Mouse (Mus musculus) thymus, adult 2 months (tissue): ENCODE results near the gene Trim8.

Experiments
- CTCF ChIP-seq: fragments of 200-500 bp; IDR thresholded peaks from 2 replicates; pipeline ENCODE4 v1.5.1; 2012; ENCODE audit warnings: mild to moderate bottlenecking, control low read depth, low read length, moderate library complexity, borderline replicate concordance; ENCODE audit not compliant: control insufficient read depth, poor library complexity, insufficient read depth; ENCODE audit errors: extremely low read depth
- POLR2A ChIP-seq: fragments of 200-500 bp; IDR thresholded peaks from 2 replicates; pipeline ENCODE4 v1.6.1; 2012; ENCODE audit warnings: mild to moderate bottlenecking, low read length, control low read depth, moderate library complexity; ENCODE audit not compliant: control insufficient read depth, poor library complexity, insufficient read depth; ENCODE audit errors: extremely low read depth

DNA sequence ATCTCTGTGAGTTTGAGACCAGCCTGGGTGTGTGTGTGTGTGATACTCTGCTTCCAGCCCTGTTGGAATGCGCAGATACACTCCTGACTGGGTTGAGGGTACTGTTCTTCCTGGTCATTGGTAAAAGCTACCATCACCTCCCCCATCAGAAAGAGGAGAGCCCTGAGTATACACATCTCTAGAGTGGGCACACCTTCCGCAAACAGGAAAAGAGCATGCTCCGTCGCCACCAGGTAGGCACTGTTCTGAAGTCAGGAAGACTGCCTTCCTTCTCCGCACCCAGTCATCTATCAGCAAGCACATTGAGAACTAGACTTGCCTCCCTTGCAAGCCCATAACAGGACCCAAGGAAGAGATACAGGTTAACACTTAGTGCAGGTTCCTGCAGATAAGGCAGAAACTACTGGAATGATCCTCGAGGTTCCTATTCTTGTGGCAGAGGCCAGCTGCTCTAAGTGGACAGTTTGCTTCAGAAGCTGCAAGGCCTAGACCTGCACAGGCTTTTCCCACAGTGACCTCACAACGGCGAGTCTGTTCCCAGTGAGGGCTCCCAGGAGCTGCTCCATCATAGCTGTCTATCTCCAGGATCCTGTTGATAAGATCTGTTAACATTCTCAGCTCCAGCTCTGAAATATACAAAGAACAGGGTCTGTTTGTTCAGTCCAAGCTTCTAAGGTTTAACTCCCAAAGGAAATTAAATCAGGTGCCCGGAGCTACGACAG lies 20.7 kb upstream of the Trim8 start:
- no peak for TF ChIP-seq CTCF
- TF ChIP-seq POLR2A = no peak
